Mouse (Mus musculus) CH12.LX (cell line): ENCODE data around the gene Nmt2. TPM values are rescaled to one million over a fixed set of nuclear protein-coding genes. Genes with fewer than 3 reads are reported as not detected.

Experiments
- DNase-seq: peaks from one replicate; pipeline ENCODE4 v3.0.0-alpha.2; 2013; ENCODE audit errors: extremely low read depth
- H3K27ac ChIP-seq: 2 replicates; pipeline ENCODE4 v1.5.1; 2012; ENCODE audit warnings: low read depth, mild to moderate bottlenecking, control low read depth, moderate library complexity; ENCODE audit not compliant: insufficient read depth
- H3K27me3 ChIP-seq: replicated peaks from 2 replicates; pipeline ENCODE3; 2012; ENCODE audit warnings: inconsistent platforms
- H3K36me3 ChIP-seq, 2 experiments: replicated peaks in 1 of 2; 2 replicates each; pipeline versions ENCODE3 to v1.6.1; 2012; ENCODE audit warnings: inconsistent platforms in 1 of 2, low read length in 1 of 2, mild to moderate bottlenecking in 1 of 2, mixed read lengths in 1 of 2, moderate library complexity in 1 of 2; ENCODE audit not compliant: control insufficient read depth in 1 of 2, insufficient read depth in 1 of 2
- H3K4me1 ChIP-seq, 2 experiments: 2 replicates each; pipeline ENCODE4 v1.6.1; 2012; ENCODE audit warnings: inconsistent platforms in 1 of 2, moderate library complexity in 1 of 2; ENCODE audit not compliant: insufficient read depth in 2 of 2, control insufficient read depth in 1 of 2
- H3K4me2 ChIP-seq: 2 replicates; pipeline ENCODE4 v1.6.1; 2012; ENCODE audit warnings: low read depth, mild to moderate bottlenecking, control low read depth; ENCODE audit not compliant: poor library complexity, insufficient read depth, severe bottlenecking
- H3K4me3 ChIP-seq, 3 experiments: fragments of 150-350 bp in 1 of 3; sonication (generic) in 1 of 3; replicated peaks in 1 of 3; 2 replicates each; pipeline versions ENCODE3 to v1.5.1; 2011 to 2012; ENCODE audit warnings: low read depth in 2 of 3, low read length in 2 of 3, mild to moderate bottlenecking in 2 of 3, moderate library complexity in 2 of 3, control low read depth in 1 of 3, improper control_type of control experiment in 1 of 3, inconsistent platforms in 1 of 3, mixed read lengths in 1 of 3; ENCODE audit not compliant: poor library complexity in 1 of 3
- H3K79me2 ChIP-seq: replicated peaks from 2 replicates; pipeline ENCODE4 v1.6.1; 2012; ENCODE audit warnings: mild to moderate bottlenecking, moderate library complexity; ENCODE audit not compliant: control insufficient read depth, poor library complexity, insufficient read depth, severe bottlenecking; ENCODE audit errors: extremely low read depth
- H3K9ac ChIP-seq: 2 replicates; pipeline ENCODE4 v1.6.1; 2012; ENCODE audit warnings: low read depth, mild to moderate bottlenecking, control low read depth, moderate library complexity; ENCODE audit not compliant: insufficient read depth
- H3K9me3 ChIP-seq: replicated peaks from 2 replicates; pipeline ENCODE3; 2012; ENCODE audit warnings: low read length, inconsistent platforms, mixed read lengths
- ELF1 ChIP-seq: IDR thresholded peaks from 2 replicates; pipeline ENCODE4 v1.6.1; 2014; ENCODE audit warnings: low read depth, mild to moderate bottlenecking, inconsistent platforms, low read length, improper control_type of control experiment
- EP300 ChIP-seq: IDR thresholded peaks from 2 replicates; pipeline ENCODE4 v1.6.1; 2011; ENCODE audit warnings: low read length, improper control_type of control experiment
- ETS1 ChIP-seq: conservative IDR thresholded peaks from 2 replicates; pipeline ENCODE4 v1.6.1; 2012; ENCODE audit warnings: low read depth, mild to moderate bottlenecking, inconsistent platforms, low read length, improper control_type of control experiment, moderate library complexity
- HCFC1 ChIP-seq: IDR thresholded peaks from 2 replicates; pipeline ENCODE4 v1.6.1; 2012; ENCODE audit warnings: low read depth, mild to moderate bottlenecking, inconsistent platforms, low read length, improper control_type of control experiment
- IRF4 ChIP-seq: IDR thresholded peaks from 2 replicates; pipeline ENCODE4 v1.6.1; 2014; ENCODE audit warnings: low read depth, mild to moderate bottlenecking, inconsistent platforms, low read length, improper control_type of control experiment
- JUN ChIP-seq: IDR thresholded peaks from 2 replicates; pipeline ENCODE4 v1.6.1; 2011; ENCODE audit warnings: low read depth, mild to moderate bottlenecking, low read length, improper control_type of control experiment, moderate library complexity; ENCODE audit not compliant: insufficient read depth
- KAT2A ChIP-seq: IDR thresholded peaks from 2 replicates; pipeline ENCODE4 v1.6.1; 2012; ENCODE audit warnings: low read length, improper control_type of control experiment, inconsistent platforms; ENCODE audit not compliant: insufficient replicate concordance
- MAFK ChIP-seq: IDR thresholded peaks from 2 replicates; pipeline ENCODE4 v1.6.1; 2011; ENCODE audit warnings: low read length, improper control_type of control experiment; ENCODE audit not compliant: insufficient replicate concordance
- MAX ChIP-seq: IDR thresholded peaks from 2 replicates; pipeline ENCODE4 v1.6.1; 2011; ENCODE audit warnings: low read length, improper control_type of control experiment
- MAZ ChIP-seq: IDR thresholded peaks from 2 replicates; pipeline ENCODE4 v1.6.1; 2012; ENCODE audit warnings: low read depth, mild to moderate bottlenecking, inconsistent platforms, low read length, improper control_type of control experiment, moderate library complexity
- MXI1 ChIP-seq: IDR thresholded peaks from 2 replicates; pipeline ENCODE4 v1.6.1; 2011; ENCODE audit warnings: mild to moderate bottlenecking, low read depth, low read length, improper control_type of control experiment
- MYC ChIP-seq: IDR thresholded peaks from 2 replicates; pipeline ENCODE4 v1.6.1; 2011; ENCODE audit warnings: low read depth, mild to moderate bottlenecking, improper control_type of control experiment, low read length
- NELFE ChIP-seq: IDR thresholded peaks from 2 replicates; pipeline ENCODE4 v1.6.1; 2011; ENCODE audit warnings: low read depth, low read length, improper control_type of control experiment
- NRF1 ChIP-seq: IDR thresholded peaks from 2 replicates; pipeline ENCODE4 v1.6.1; 2014; ENCODE audit warnings: low read depth, mild to moderate bottlenecking, inconsistent platforms, low read length, improper control_type of control experiment, moderate library complexity
- POLR2AphosphoS2 ChIP-seq: IDR thresholded peaks from 2 replicates; pipeline ENCODE4 v1.6.1; 2011; ENCODE audit warnings: low read depth, low read length, improper control_type of control experiment
- RAD21 ChIP-seq: IDR thresholded peaks from 2 replicates; pipeline ENCODE4 v1.6.1; 2011; ENCODE audit warnings: low read depth, mild to moderate bottlenecking, low read length, improper control_type of control experiment, moderate library complexity
- SIN3A ChIP-seq: IDR thresholded peaks from 2 replicates; pipeline ENCODE4 v1.6.1; 2012; ENCODE audit warnings: low read length, improper control_type of control experiment, inconsistent platforms
- SMC3 ChIP-seq: IDR thresholded peaks from 2 replicates; pipeline ENCODE4 v1.6.1; 2011; ENCODE audit warnings: low read depth, low read length, improper control_type of control experiment
- TCF12 ChIP-seq: IDR thresholded peaks from 2 replicates; pipeline ENCODE4 v1.6.1; 2014; ENCODE audit warnings: low read depth, mild to moderate bottlenecking, inconsistent platforms, low read length, improper control_type of control experiment
- UBTF ChIP-seq: IDR thresholded peaks from 2 replicates; pipeline ENCODE4 v1.6.1; 2012; ENCODE audit warnings: low read depth, mild to moderate bottlenecking, inconsistent platforms, low read length, improper control_type of control experiment, moderate library complexity
- USF1 ChIP-seq: IDR thresholded peaks from 2 replicates; pipeline ENCODE4 v1.6.1; 2014; ENCODE audit warnings: low read depth, mild to moderate bottlenecking, inconsistent platforms, low read length, improper control_type of control experiment
- USF2 ChIP-seq: conservative IDR thresholded peaks from 2 replicates; pipeline ENCODE4 v1.6.1; 2011; ENCODE audit warnings: low read depth, low read length, improper control_type of control experiment
- ZC3H11A ChIP-seq: IDR thresholded peaks from 2 replicates; pipeline ENCODE4 v1.6.1; 2012; ENCODE audit warnings: low read depth, mild to moderate bottlenecking, inconsistent platforms, low read length, improper control_type of control experiment
- ZKSCAN1 ChIP-seq: IDR thresholded peaks from 2 replicates; pipeline ENCODE4 v1.6.1; 2012; ENCODE audit warnings: low read depth, inconsistent platforms, low read length, improper control_type of control experiment, borderline replicate concordance
- ZMIZ1 ChIP-seq: IDR thresholded peaks from 2 replicates; pipeline ENCODE4 v1.6.1; 2012; ENCODE audit warnings: low read depth, mild to moderate bottlenecking, inconsistent platforms, low read length, improper control_type of control experiment
- ZNF384 ChIP-seq: IDR thresholded peaks from 2 replicates; pipeline ENCODE4 v1.6.1; 2012; ENCODE audit warnings: low read depth, low read length, improper control_type of control experiment, inconsistent platforms
- dilution Hi-C: fragments of 300-500 bp; cut with MboI; formaldehyde crosslinking; loops from 2 replicates; pipeline ENCODE4 v1.14.3; 2020; ENCODE audit warnings: low sequenced_read_pairs; ENCODE audit not compliant: extremely low pct_unique_long_range_greater_than_20kb, extremely low pct_ligation_motif_present
- in situ Hi-C: fragments of 300-500 bp; cut with MboI; formaldehyde crosslinking; loops from 3 replicates; pipeline ENCODE4 v1.14.3; 2019; ENCODE audit warnings: low sequenced_read_pairs, low pct_ligation_motif_present, low pct_unique_long_range_greater_than_20kb, mixed read lengths
- polyA plus RNA-seq: library from polyadenylated mRNA; unstranded; fragments of >175 nt; gene quantifications from 2 replicates; pipeline ENCODE4 v1.2.1, GENCODE M21; 2012; ENCODE audit warnings: low read depth; ENCODE audit not compliant: insufficient read length
- total RNA-seq, 2 experiments: library from RNA; depleted of rRNA; stranded (reverse); fragments of 300-350 nt in 1 of 2; fragments of >200 nt in 1 of 2; gene quantifications; 2 replicates each; pipeline ENCODE4 v1.2.3; 2012 to 2014

Nmt2 gene
- total and polyA plus RNA-seq, 3 experiments = 10.0 to 15.9 (median 15.6) TPM

- TF ChIP-seq HCFC1 = no peak
- no peak for TF ChIP-seq JUN
- no peak for TF ChIP-seq ELF1
- no peak for TF ChIP-seq USF1
- no peak for TF ChIP-seq MAFK
- peak; percentile 90 for TF ChIP-seq SMC3
- no peak for TF ChIP-seq MAZ
- no peak for TF ChIP-seq KAT2A
- no peak for TF ChIP-seq EP300
- TF ChIP-seq USF2 = no peak
- TF ChIP-seq MYC = no peak
- TF ChIP-seq ZKSCAN1 = no peak
- no peak for TF ChIP-seq TCF12
- TF ChIP-seq ETS1 = no peak
Observed at GRCm38 (mm10) chr2:3348919-3349318, 64.9 kb downstream of the Nmt2 start (continued).

- H3K79me2 ChIP-seq = no peaks in the 10 kb centered on the region
- dilution Hi-C loops (no loop called here), in situ Hi-C loops (no loop called here)
- no peak for TF ChIP-seq SIN3A
- no peak for DNase-seq
- H3K4me2 ChIP-seq = no peak overlapping the region
- H3K27me3 ChIP-seq = no peaks in the 10 kb centered on the region
- no peak overlapping the region for H3K27ac ChIP-seq
- H3K9ac ChIP-seq = no peak overlapping the region
- H3K36me3 ChIP-seq = no peaks in the 10 kb centered on the region
- H3K4me3 ChIP-seq = no peak overlapping the region
- peaks cover 2% of the 10 kb centered on the region for H3K9me3 ChIP-seq
- peaks cover 3 to 10% of the 10 kb centered on the region in 2 experiments for H3K4me1 ChIP-seq
Observed at GRCm38 (mm10) chr2:3353160-3353559, 69.1 kb downstream of the Nmt2 start.

- in situ Hi-C loops (no loop called here), dilution Hi-C loops (no loop called here)
- no peak overlapping the region for H3K4me2 ChIP-seq
- DNase-seq = no peak
- no peaks in the 10 kb centered on the region for H3K27me3 ChIP-seq
- H3K79me2 ChIP-seq = no peaks in the 10 kb centered on the region
- H3K9me3 ChIP-seq = peaks cover 2% of the 10 kb centered on the region
- no peak overlapping the region for H3K27ac ChIP-seq
- no peaks in the 10 kb centered on the region for H3K36me3 ChIP-seq
- peaks cover 3 to 6% of the 10 kb centered on the region in 2 experiments for H3K4me1 ChIP-seq
- H3K4me3 ChIP-seq = no peak overlapping the region
- TF ChIP-seq NRF1 = no peak
- TF ChIP-seq ZNF384 = no peak
- TF ChIP-seq UBTF = no peak
- no peak for TF ChIP-seq ZMIZ1
- no peak for TF ChIP-seq SMC3
- TF ChIP-seq NELFE = no peak
- no peak for TF ChIP-seq MXI1
- no peak for TF ChIP-seq ZC3H11A
- TF ChIP-seq ETS1 = no peak
- no peak for TF ChIP-seq RAD21
- TF ChIP-seq POLR2AphosphoS2 = no peak
- no peak for TF ChIP-seq KAT2A
- no peak for TF ChIP-seq MAX
- no peak for TF ChIP-seq IRF4
- no peak for TF ChIP-seq HCFC1
- TF ChIP-seq MAFK = no peak
- TF ChIP-seq, all 38 proteins: peak for 0
- H3K9ac ChIP-seq = no peak overlapping the region
Observed at GRCm38 (mm10) chr2:3355793-3356192, 71.8 kb downstream of the Nmt2 start.
